10 mouse cellular contexts compared by ENCODE assay signal in the genomic region with DNA sequence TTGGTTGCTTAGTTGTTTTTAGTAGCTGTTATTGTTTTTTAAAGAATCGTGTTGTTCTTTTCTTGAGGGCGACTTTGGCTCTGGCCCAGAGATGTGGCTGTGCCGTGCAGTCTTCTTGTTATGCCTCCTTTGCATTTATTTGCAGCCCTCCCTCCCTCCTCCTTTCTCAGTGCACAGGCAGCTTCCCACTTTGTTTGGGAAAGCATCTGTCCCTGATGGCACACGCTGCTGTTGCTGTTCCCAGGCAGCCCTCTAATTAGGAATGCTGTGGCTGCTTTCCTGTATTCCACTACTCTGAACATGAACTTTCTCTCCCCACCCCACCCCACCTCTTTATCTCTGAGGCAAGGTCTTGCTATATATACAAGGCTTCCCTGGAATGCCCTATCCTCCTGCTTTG. TPM values are rescaled to one million over a fixed set of nuclear protein-coding genes. Genes with fewer than 3 reads are reported as not detected.
DNase-seq lines count a peak whose midpoint lies in the region; ATAC-seq and TF ChIP-seq lines count a peak whose summit lies in the region.
"Had no signal": no experiment of that assay in that cellular context is flagged by ENCODE, and none has a peak within 500 bp of the region (broad histone marks: within the 10 kb centered on the region; RNA-seq: fewer than 3 reads in every experiment).

No protein-coding gene starts in this region.

- no peak overlapping the region for H3K9ac ChIP-seq in forebrain, embryonic 13.5 days
- no peak overlapping the region; the same call in 1 of the 2 replicates for H3K9ac ChIP-seq in hindbrain, postnatal 0 days (replicated peaks; ENCODE audit: low read length)
- no peak overlapping the region for H3K9ac ChIP-seq in heart, embryonic 11.5 days (ENCODE audit: low read depth, low read length)
- no peak overlapping the region for H3K9ac ChIP-seq in liver, embryonic 12.5 days

- H3K9me3 ChIP-seq in forebrain, embryonic 13.5 days (replicated peaks): no peaks in the 10 kb centered on the region
- H3K9me3 ChIP-seq in hindbrain, postnatal 0 days (ENCODE audit: low read length): no peaks in the 10 kb centered on the region
- no peaks in the 10 kb centered on the region for H3K9me3 ChIP-seq in midbrain, embryonic 10.5 days (replicated peaks)
- H3K9me3 ChIP-seq in heart, embryonic 11.5 days (replicated peaks; ENCODE audit: control insufficient read depth, low read length): no peaks in the 10 kb centered on the region
- no peaks in the 10 kb centered on the region for H3K9me3 ChIP-seq in liver, embryonic 12.5 days (replicated peaks)
- H3K9me3 ChIP-seq: megakaryocyte, embryonic 14.5 days had no signal

- H3K27ac ChIP-seq in forebrain, embryonic 13.5 days: peak overlapping the region; percentile 85
- H3K27ac ChIP-seq in hindbrain, postnatal 0 days: peak overlapping the region; percentile 26; the same call in 1 of the 2 replicates
- peak overlapping the region; percentile 42 for H3K27ac ChIP-seq in midbrain, embryonic 10.5 days (replicated peaks)
- no peak overlapping the region for H3K27ac ChIP-seq in heart, embryonic 11.5 days (ENCODE audit: low read depth, low read length)
- H3K27ac ChIP-seq in liver, embryonic 12.5 days: no peak overlapping the region

- WGBS in forebrain, embryonic 13.5 days: 9% methylated on average over 4 of the region's 4 CpGs
- WGBS in hindbrain, postnatal 0 days: 6% methylated on average over 4 of the region's 4 CpGs
- WGBS in midbrain, embryonic 10.5 days: 54% methylated on average over 4 of the region's 4 CpGs
- 51% methylated on average over 4 of the region's 4 CpGs for WGBS in heart, embryonic 11.5 days (ENCODE audit: insufficient replicate concordance)
- 56% methylated on average over 4 of the region's 4 CpGs for WGBS in liver, embryonic 12.5 days (ENCODE audit: insufficient replicate concordance)

- no peak overlapping the region for H3K4me3 ChIP-seq in forebrain, embryonic 13.5 days
- H3K4me3 ChIP-seq in hindbrain, postnatal 0 days (ENCODE audit: low read length): no peak overlapping the region
- no peak overlapping the region for H3K4me3 ChIP-seq in midbrain, embryonic 10.5 days
- no peak overlapping the region for H3K4me3 ChIP-seq in heart, embryonic 11.5 days (ENCODE audit: low read depth, low read length)
- no peak overlapping the region for H3K4me3 ChIP-seq in liver, embryonic 12.5 days
- H3K4me3 ChIP-seq: megakaryocyte, embryonic 14.5 days had no signal

- no peak for TF ChIP-seq CTCF in hindbrain, postnatal 0 days (IDR thresholded peaks at IDR 0.05; ENCODE audit: low read depth)

- H3K4me1 ChIP-seq in forebrain, embryonic 13.5 days: peaks cover 37% of the 10 kb centered on the region
- H3K4me1 ChIP-seq in hindbrain, postnatal 0 days (ENCODE audit: insufficient read depth, low read length): peaks cover 6% of the 10 kb centered on the region; the same call in 1 of the 2 replicates
- peaks cover 35% of the 10 kb centered on the region for H3K4me1 ChIP-seq in midbrain, embryonic 10.5 days
- H3K4me1 ChIP-seq in heart, embryonic 11.5 days (ENCODE audit: control insufficient read depth, insufficient read depth, low read length): peaks cover 5% of the 10 kb centered on the region; the same call in 1 of the 2 replicates
- no peaks in the 10 kb centered on the region for H3K4me1 ChIP-seq in liver, embryonic 12.5 days

- no peaks in the 10 kb centered on the region for H3K27me3 ChIP-seq in forebrain, embryonic 13.5 days
- H3K27me3 ChIP-seq in hindbrain, postnatal 0 days (ENCODE audit: insufficient read depth, low read length): no peaks in the 10 kb centered on the region
- no peaks in the 10 kb centered on the region for H3K27me3 ChIP-seq in midbrain, embryonic 10.5 days (ENCODE audit: low read depth, poor library complexity, severe bottlenecking)
- no peaks in the 10 kb centered on the region for H3K27me3 ChIP-seq in heart, embryonic 11.5 days (ENCODE audit: control insufficient read depth, insufficient read depth, low read length)
- no peaks in the 10 kb centered on the region; the same call in 1 of the 2 replicates for H3K27me3 ChIP-seq in liver, embryonic 12.5 days (replicated peaks)

- peak; percentile 63 for DNase-seq in hindbrain, postnatal 0 days (ENCODE audit: low spot score)
- DNase-seq in midbrain, embryonic 10.5 days (ENCODE audit: low spot score): no peak
- peak; percentile 70 for DNase-seq in right cerebral cortex, postnatal 25 days
- DNase-seq: heart, postnatal 14 days had no signal

- H3K36me3 ChIP-seq in forebrain, embryonic 13.5 days (ENCODE audit: poor library complexity, severe bottlenecking): peaks cover 56% of the 10 kb centered on the region
- H3K36me3 ChIP-seq in hindbrain, postnatal 0 days (ENCODE audit: insufficient read depth, low read length): peaks cover 30% of the 10 kb centered on the region
- peaks cover 68% of the 10 kb centered on the region for H3K36me3 ChIP-seq in midbrain, embryonic 10.5 days
- no peaks in the 10 kb centered on the region for H3K36me3 ChIP-seq in heart, embryonic 11.5 days (ENCODE audit: control insufficient read depth, insufficient read depth, low read length)
- H3K36me3 ChIP-seq in liver, embryonic 12.5 days: no peaks in the 10 kb centered on the region

- peak overlapping the region; percentile 29; the same call in 1 of the 2 replicates for H3K4me2 ChIP-seq in forebrain, embryonic 13.5 days
- no peak overlapping the region for H3K4me2 ChIP-seq in hindbrain, postnatal 0 days (ENCODE audit: low read depth, low read length)
- H3K4me2 ChIP-seq in heart, embryonic 11.5 days: no peak overlapping the region
- no peak overlapping the region for H3K4me2 ChIP-seq in liver, embryonic 12.5 days

- peak; percentile 89 for ATAC-seq in forebrain, embryonic 13.5 days
- peak; percentile 57 for ATAC-seq in hindbrain, postnatal 0 days
- ATAC-seq in monocyte, adult 5-6 weeks (replicated peaks; ENCODE audit: insufficient number of reproducible peaks, low FRiP score, low TSS enrichment, poor library complexity, severe bottlenecking): no peak
- no peak for ATAC-seq in heart, embryonic 11.5 days (replicated peaks; ENCODE audit: insufficient number of reproducible peaks, low FRiP score, low TSS enrichment)
- ATAC-seq in liver, embryonic 12.5 days: no peak
- no peak for ATAC-seq in megakaryocyte-erythroid progenitor cell, adult 5-6 weeks (replicated peaks; ENCODE audit: low FRiP score, low TSS enrichment, poor library complexity, severe bottlenecking)

RNA-seq across cellular contexts. Expression of a gene that starts 32.4 kb away (rescaled TPM):
- polyA plus RNA-seq in forebrain, embryonic 13.5 days (2015; fragmentation: Nextera tagmentation; extraction: Ambion mirVana): 18.6 and 21.6 TPM in 2 replicates
- total RNA-seq in hindbrain, postnatal 0 days (2014; rRNA removed): 236 and 269 TPM in 2 replicates
- 67.1 and 72.2 TPM in 2 replicates for polyA plus RNA-seq in hindbrain, postnatal 0 days (2015; fragmentation: Nextera tagmentation; extraction: Ambion mirVana)
- polyA plus RNA-seq in midbrain, embryonic 10.5 days (2016; fragmentation: Nextera tagmentation; extraction: Ambion mirVana): 31.4 and 34.3 TPM in 2 replicates
- not detected in 3 replicates for total RNA-seq in monocyte, adult 5-6 weeks (2017)
- 2.6 and 3.1 TPM in 2 replicates for polyA plus RNA-seq in heart, embryonic 11.5 days (2014; fragmentation: Nextera tagmentation; extraction: Ambion mirVana)
- polyA plus RNA-seq in liver, embryonic 12.5 days (2016; fragmentation: Nextera tagmentation; extraction: Ambion mirVana): 0.12 and 0.24 TPM in 2 replicates
- not detected in 2 replicates for total RNA-seq in megakaryocyte-erythroid progenitor cell, adult 5-6 weeks (2014; fragmentation: Nextera tagmentation)
- total RNA-seq in megakaryocyte-erythroid progenitor cell, adult 5-6 weeks (2017): not detected in 2 replicates

Comparison
In these comparisons a context has a peak if more than half of its experiments do, and no peak if none do; other contexts are left out.
1. ATAC-seq: peak in forebrain, embryonic 13.5 days (single experiment) and hindbrain, postnatal 0 days (single experiment); none in monocyte, adult 5-6 weeks (single experiment), heart, embryonic 11.5 days (single experiment), liver, embryonic 12.5 days (single experiment) and megakaryocyte-erythroid progenitor cell, adult 5-6 weeks (single experiment).
2. H3K27ac ChIP-seq: peak in forebrain, embryonic 13.5 days (single experiment), hindbrain, postnatal 0 days (single experiment) and midbrain, embryonic 10.5 days (single experiment); none in heart, embryonic 11.5 days (single experiment) and liver, embryonic 12.5 days (single experiment).